Mouse (Mus musculus): ENCODE measurements at regions not wholly inside any gene's neighbourhood (a gene's known extent, or its start where the extent isn't known, plus 50 kb on each side); places are given as distances from the start of the nearest gene placed in this dataset.

- DNase-seq (ENCODE audit: low spot score in 2 of 2), result no peak
These were observed 88.8 kb upstream of the Zkscan2 start for GRCm38 (mm10) chr7:123589099-123589498.

GRCm38 (mm10) chr7:123573721-123574120 lies 73.5 kb upstream of the Zkscan2 start:
- DNase-seq (ENCODE audit: low spot score in 2 of 2), result peak in 1 of 2 experiments; percentile 6

GRCm38 (mm10) chr7:123572376-123572990 lies 72.2 kb upstream of the Zkscan2 start:
- no peak for DNase-seq (ENCODE audit: low spot score in 2 of 2)

GRCm38 (mm10) chr7:123566264-123566663 lies 66.0 kb upstream of the Zkscan2 start:
- no peak for DNase-seq (ENCODE audit: low spot score in 2 of 2)

- no peak for DNase-seq (ENCODE audit: low spot score in 2 of 2)
These were observed 59.3 kb upstream of the Zkscan2 start for GRCm38 (mm10) chr7:123559544-123559943.

Data from frontal cortex, postnatal 10 days (tissue).